Mouse (Mus musculus) spleen, adult 2 months (tissue): Measurements from ENCODE around the gene AI661453. TPM values are rescaled to one million over a fixed set of nuclear protein-coding genes. Genes with fewer than 3 reads are reported as not detected.

Source experiments
- DNase-seq, 2 experiments: peaks; one replicate each; pipeline versions ENCODE4 v3.0.0 to v3.0.0-alpha.2; 2012 to 2021; ENCODE audit warnings: low spot score in 2 of 2, low read depth in 1 of 2
- H3K27ac ChIP-seq: fragments of 200-500 bp; 2 replicates; pipeline ENCODE4 v1.5.1; 2012; ENCODE audit warnings: low read length, inconsistent platforms; ENCODE audit not compliant: insufficient read depth
- H3K27me3 ChIP-seq: fragments of 200-500 bp; 2 replicates; pipeline ENCODE4 v1.6.1; 2012; ENCODE audit warnings: mild to moderate bottlenecking, moderate library complexity, low read length, inconsistent platforms; ENCODE audit not compliant: control insufficient read depth, insufficient read depth
- H3K36me3 ChIP-seq: fragments of 200-500 bp; 2 replicates; pipeline ENCODE4 v1.6.1; 2012; ENCODE audit warnings: mild to moderate bottlenecking, low read length, inconsistent platforms; ENCODE audit not compliant: control insufficient read depth, insufficient read depth
- H3K4me1 ChIP-seq: fragments of 200-500 bp; 2 replicates; pipeline ENCODE4 v1.6.1; 2011; ENCODE audit warnings: inconsistent platforms; ENCODE audit not compliant: control insufficient read depth, insufficient read depth, insufficient read length
- H3K4me3 ChIP-seq: fragments of 200-500 bp; 2 replicates; pipeline ENCODE4 v1.5.1; 2011; ENCODE audit warnings: mild to moderate bottlenecking, inconsistent platforms; ENCODE audit not compliant: insufficient read depth, insufficient read length; ENCODE audit errors: extremely low read depth
- CTCF ChIP-seq: fragments of 200-500 bp; IDR thresholded peaks from 2 replicates; pipeline ENCODE4 v1.5.1; 2011; ENCODE audit warnings: mild to moderate bottlenecking, inconsistent platforms; ENCODE audit not compliant: insufficient read depth, insufficient read length, insufficient replicate concordance; ENCODE audit errors: extremely low read depth
- POLR2A ChIP-seq: fragments of 200-500 bp; IDR thresholded peaks from 2 replicates; pipeline ENCODE4 v1.6.1; 2011; ENCODE audit warnings: low read depth, low read length, inconsistent platforms
- WGBS: fragments of 180-500 bp; shearing (Covaris S2); methylation state at CpG from one replicate; pipeline ENCODE4 v1.1.7; 2018; 5-methylcytosine and 5-hydroxymethylcytosine counted together
- polyA plus RNA-seq: library from polyadenylated mRNA; depleted of rRNA; stranded (reverse); fragments of >200 nt; gene quantifications from 2 replicates; pipeline ENCODE4 v1.2.3, GENCODE M21; 2012

Gene AI661453
- polyA plus RNA-seq, 1 experiment, result 0.26 TPM

DNA sequence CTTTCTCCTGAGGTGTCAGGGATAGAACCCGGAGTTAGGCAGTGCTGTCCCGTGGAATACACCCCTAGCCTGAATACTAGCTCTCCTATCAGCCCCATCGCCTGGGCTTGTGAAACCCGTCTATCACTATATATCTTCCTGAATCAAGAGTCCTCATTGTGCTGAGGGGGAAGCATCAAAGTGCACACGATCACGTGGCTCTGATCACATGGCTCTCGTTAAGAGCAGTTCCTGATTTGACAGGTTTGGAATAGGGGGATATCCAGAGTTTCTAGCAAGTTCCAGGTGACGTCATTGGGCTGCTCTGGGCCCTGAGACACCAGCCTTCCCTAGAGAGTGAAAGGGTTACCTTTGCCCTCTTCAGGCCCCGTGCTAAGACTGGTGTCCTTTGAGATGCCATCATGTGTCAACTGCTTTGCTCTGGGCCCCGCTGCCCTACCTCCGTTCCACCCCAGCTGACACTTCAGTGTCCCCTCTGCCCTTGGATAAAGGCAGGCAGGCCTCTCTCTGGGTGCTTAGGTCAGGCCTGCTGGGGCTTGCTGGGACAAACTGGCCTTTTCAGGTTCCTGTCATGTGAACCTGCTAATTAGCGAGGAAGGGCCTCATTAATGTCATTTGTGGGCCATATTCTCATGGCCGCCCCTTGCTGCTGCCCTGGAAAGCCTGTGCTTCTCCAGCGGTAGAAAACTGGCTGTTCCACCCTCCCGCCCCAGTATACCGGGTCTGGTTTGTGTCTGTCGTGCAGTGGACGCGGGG lies 5.1 kb downstream of the AI661453 start:
- Histone ChIP-seq H3K4me3 (no peak overlapping the region), H3K36me3 (no peaks in the 10 kb centered on the region), H3K27me3 (peaks cover 2% of the 10 kb centered on the region), H3K27ac (no peak overlapping the region), H3K4me1 (peaks cover 3% of the 10 kb centered on the region; the same call in 1 of the 2 replicates)
- no peak for DNase-seq
- 81% methylated on average over 19 of the region's 19 CpGs for WGBS
- TF ChIP-seq POLR2A (no peak), CTCF (no peak)

DNA sequence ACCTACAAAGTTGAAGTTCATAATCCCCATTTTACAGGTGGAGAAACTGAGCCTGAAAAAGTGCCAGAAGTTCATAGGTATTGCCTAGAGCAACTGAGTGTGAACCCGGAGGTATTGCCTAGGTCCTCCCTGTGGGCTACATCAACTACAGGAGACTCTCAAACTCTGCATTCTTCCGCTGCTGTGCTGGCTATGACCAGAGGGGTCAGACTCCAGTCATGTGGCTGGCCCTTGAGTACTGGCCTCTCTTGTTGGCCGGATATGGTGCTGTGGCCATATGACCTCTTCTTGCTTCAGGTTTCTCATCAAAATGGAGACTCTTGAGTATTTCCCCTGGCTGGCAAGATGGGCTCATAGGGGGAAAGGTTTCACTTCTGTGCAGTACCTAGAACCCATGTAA lies 5.9 kb downstream of the AI661453 start:
- no peak for DNase-seq
- no peak overlapping the region for H3K4me3 ChIP-seq
- no peaks in the 10 kb centered on the region for H3K27me3 ChIP-seq
- WGBS, result 89% methylated on average over 3 of the region's 3 CpGs
- no peak overlapping the region for H3K27ac ChIP-seq
- no peaks in the 10 kb centered on the region for H3K36me3 ChIP-seq
- TF ChIP-seq POLR2A, result no peak
- no peak for TF ChIP-seq CTCF
- no peaks in the 10 kb centered on the region for H3K4me1 ChIP-seq

DNA sequence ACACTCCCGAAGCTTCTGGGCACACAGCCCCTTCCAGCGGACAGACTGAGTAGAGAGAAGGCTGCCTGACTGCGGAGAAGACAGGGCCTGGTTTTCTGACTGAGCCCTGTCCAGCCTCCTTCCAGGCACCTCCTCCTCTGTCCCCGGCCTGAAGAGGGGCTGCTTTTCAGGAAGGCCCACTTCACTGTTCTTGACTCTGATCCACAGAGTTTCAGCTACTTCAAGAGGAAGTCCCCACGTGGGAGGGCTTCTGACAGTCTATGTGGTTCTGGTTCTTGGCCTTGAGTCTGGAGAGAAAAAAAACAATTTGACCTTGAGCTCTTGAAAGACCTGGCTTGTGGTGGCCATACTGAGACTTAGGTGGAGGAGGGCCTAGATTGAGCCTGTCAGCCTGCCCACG lies 7.7 kb downstream of the AI661453 start:
- Histone ChIP-seq H3K36me3 (no peaks in the 10 kb centered on the region), H3K4me3 (no peak overlapping the region), H3K27ac (no peak overlapping the region), H3K4me1 (no peaks in the 10 kb centered on the region), H3K27me3 (no peaks in the 10 kb centered on the region)
- TF ChIP-seq POLR2A, result no peak
- no peak for TF ChIP-seq CTCF
- 65% methylated on average over 6 of the region's 6 CpGs for WGBS
- no peak for DNase-seq

DNA sequence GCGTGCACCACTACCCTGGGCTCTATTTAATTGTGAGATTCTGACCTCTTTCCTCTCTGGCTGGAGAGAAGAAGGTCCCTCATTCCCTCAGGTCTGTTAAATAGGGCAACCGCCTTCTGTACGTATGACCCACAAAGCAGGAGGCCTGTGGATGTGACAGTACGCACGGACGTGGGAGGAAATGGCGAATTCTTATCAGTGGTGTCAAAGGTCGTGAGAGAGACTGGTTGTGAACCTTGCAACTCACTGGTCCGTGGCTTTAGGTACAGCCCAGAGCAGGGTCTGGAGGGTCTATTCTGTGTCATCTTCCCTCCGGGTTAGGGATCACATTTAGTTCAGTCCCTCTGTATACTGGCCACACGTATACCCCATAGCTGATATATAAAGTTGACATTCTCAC lies 9.1 kb downstream of the AI661453 start:
- H3K36me3 ChIP-seq, result no peaks in the 10 kb centered on the region

DNA sequence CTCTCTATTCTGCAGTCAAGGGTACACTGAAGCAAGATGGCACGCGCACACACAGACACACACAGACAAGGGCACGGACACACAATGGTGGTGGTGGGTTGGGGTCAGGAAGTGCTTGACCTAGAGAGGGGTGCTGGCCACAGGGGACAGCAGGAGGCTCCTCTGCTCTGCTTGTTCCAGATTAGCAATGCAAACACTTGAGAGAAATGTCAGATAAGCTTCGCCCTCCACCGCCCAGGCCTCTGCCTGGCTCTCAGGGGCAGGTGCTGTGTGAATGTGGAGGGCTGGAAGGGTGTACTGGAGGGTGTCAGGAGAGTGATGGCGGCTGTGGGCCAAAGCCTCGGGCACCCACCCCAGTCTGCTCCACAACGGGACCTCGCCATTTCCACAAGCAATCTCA lies 9.6 kb downstream of the AI661453 start:
- TF ChIP-seq CTCF (no peak), POLR2A (no peak)
- H3K4me3 ChIP-seq, result no peak overlapping the region
- H3K27me3 ChIP-seq, result no peaks in the 10 kb centered on the region
- 80% methylated on average over 9 of the region's 9 CpGs for WGBS
- H3K27ac ChIP-seq, result no peak overlapping the region
- DNase-seq, result no peak
- no peaks in the 10 kb centered on the region for H3K4me1 ChIP-seq
- no peaks in the 10 kb centered on the region for H3K36me3 ChIP-seq

More for the DNA sequence above, 9.1 kb downstream of the AI661453 start:
- no peak for DNase-seq
- Histone ChIP-seq H3K4me1 (no peaks in the 10 kb centered on the region), H3K27me3 (no peaks in the 10 kb centered on the region), H3K27ac (no peak overlapping the region), H3K4me3 (no peak overlapping the region)
- WGBS, result 82% methylated on average over 11 of the region's 11 CpGs
- TF ChIP-seq CTCF, result no peak
- TF ChIP-seq POLR2A, result no peak

DNA sequence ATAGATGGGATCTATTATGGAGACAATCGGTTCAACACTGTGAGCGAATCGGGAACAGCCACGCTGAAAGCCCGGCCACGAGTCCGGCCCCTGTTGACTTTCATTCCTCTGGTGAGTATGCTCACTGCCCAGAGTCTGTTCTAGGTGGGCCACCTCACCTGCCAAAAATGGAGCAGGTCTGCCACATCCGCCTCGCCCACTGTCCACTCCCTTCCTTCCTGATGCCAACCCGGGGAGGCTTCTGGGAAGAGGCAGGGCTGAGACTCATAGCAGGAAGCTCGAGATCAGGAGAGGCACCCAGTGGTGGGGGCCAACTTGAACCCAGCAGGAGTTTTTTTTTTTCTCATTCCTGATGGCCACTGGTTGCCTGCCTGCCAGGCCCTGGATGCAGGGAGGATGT lies 10.1 kb downstream of the AI661453 start:
- WGBS, result 86% methylated on average over 11 of the region's 11 CpGs
- Histone ChIP-seq H3K27me3 (no peaks in the 10 kb centered on the region), H3K27ac (no peak overlapping the region), H3K4me3 (no peak overlapping the region), H3K36me3 (no peaks in the 10 kb centered on the region), H3K4me1 (no peaks in the 10 kb centered on the region)
- TF ChIP-seq CTCF (no peak), POLR2A (no peak)
- no peak for DNase-seq

DNA sequence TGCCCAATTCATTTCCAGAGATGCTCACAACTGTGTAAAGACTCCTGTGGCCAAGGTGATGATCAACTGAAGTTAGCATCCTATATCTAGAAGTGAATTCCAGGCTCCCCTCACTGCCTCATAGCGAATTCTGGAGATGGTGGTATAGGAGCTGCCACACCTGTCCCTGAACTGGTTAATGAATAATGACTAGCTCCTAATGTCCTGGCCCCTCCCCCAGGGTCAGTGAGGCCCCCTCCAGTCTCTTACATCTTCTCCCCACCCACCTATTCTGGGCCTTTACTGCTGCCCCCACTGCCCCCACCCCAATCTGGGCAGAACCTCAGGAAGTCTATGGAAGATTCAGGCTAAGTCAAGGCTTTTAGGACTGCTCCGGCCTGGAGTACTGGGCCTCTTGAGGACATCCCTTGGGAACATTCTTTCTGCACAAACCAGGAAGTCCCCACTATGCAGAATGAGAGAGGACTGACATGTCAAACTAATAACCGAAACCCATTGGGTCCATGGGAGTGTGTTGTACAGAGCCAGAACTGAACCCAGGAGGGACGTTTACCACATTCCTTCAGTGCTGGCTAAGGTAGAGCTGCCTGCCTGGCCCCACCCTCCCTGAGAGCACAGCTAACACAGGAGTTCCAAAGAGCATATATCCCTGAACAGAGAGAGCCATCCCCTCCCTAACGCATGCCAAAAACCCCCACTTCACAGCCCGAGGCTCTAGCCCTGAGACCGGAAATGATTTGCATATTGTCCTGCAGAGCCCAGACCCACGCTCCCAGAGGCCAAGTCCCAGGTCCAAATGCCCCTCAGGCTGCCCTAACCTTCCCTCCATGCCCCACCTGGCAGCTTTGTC lies 12.3 kb downstream of the AI661453 start:
- Histone ChIP-seq H3K27me3 (no peaks in the 10 kb centered on the region), H3K36me3 (no peaks in the 10 kb centered on the region), H3K4me1 (no peaks in the 10 kb centered on the region), H3K4me3 (no peak overlapping the region), H3K27ac (no peak overlapping the region)
- 61% methylated on average over 8 of the region's 8 CpGs for WGBS
- TF ChIP-seq POLR2A (no peak), CTCF (no peak)
- DNase-seq, result no peak
